Mouse (Mus musculus) ovary, adult 2 months (tissue): Measurements from ENCODE around the gene Taf1c. TPM values are rescaled to one million over a fixed set of nuclear protein-coding genes. Genes with fewer than 3 reads are reported as not detected.

Source experiments
- polyA plus RNA-seq: library from polyadenylated mRNA; depleted of rRNA; stranded (reverse); fragments of >200 nt; gene quantifications from 2 replicates; pipeline ENCODE4 v1.2.3, GENCODE M21; 2012; rRNA removed

Gene Taf1c
- 42.3 and 49.9 TPM in 2 replicates for polyA plus RNA-seq

GRCm38 (mm10) chr8:119604996-119605395 is at the start of gene Taf1c:
Gene Taf1c (minus strand): TSS chr8:119605222.

GRCm38 (mm10) chr8:119635378-119635777 is 30.4 kb upstream of the Taf1c start, which contains the start of gene Kcng4:
Gene Kcng4 (minus strand): TSS chr8:119635680.

GRCm38 (mm10) chr8:119612471-119612870 is 7.4 kb upstream of the Taf1c start, which contains the start of gene Adad2:
Gene Adad2 (plus strand): TSS chr8:119612747.

GRCm38 (mm10) chr8:119574437-119575365 is 30.3 kb downstream of the Taf1c start, which contains the start of the genes Hsdl1 and Dnaaf1:
Gene Hsdl1 (minus strand): TSS chr8:119575183.
Gene Dnaaf1 (plus strand): TSS chr8:119575235.

GRCm38 (mm10) chr8:119558603-119559401 is 46.2 kb downstream of the Taf1c start, which contains the start of gene Mbtps1:
Gene Mbtps1 (minus strand): TSS chr8:119558735.

Other genes starting within 250 kb of the Taf1c start
- 36.2 and 52.1 TPM in 2 replicates for gene Mlycd, start 210.3 kb downstream of the Taf1c start, polyA plus RNA-seq
- 30.0 and 42.2 TPM in 2 replicates for gene Osgin1, start 171.1 kb downstream of the Taf1c start, polyA plus RNA-seq
- 2.9 and 3.3 TPM in 2 replicates for gene Necab2, start 158.5 kb downstream of the Taf1c start, polyA plus RNA-seq
- 1.3 and 2.2 TPM in 2 replicates for gene Slc38a8, start 103.5 kb downstream of the Taf1c start, polyA plus RNA-seq
- 121 and 142 TPM in 2 replicates for gene Mbtps1, start 46.5 kb downstream of the Taf1c start, polyA plus RNA-seq
- 31.8 and 33.5 TPM in 2 replicates for gene Hsdl1, start 30.0 kb downstream of the Taf1c start, polyA plus RNA-seq
- 6.9 and 7.4 TPM in 2 replicates for gene Dnaaf1, start 30.0 kb downstream of the Taf1c start, polyA plus RNA-seq
- 1.7 and 2.3 TPM in 2 replicates for gene Adad2, start 7.5 kb upstream of the Taf1c start, polyA plus RNA-seq
- 2.3 and 4.2 TPM in 2 replicates for gene Kcng4, start 30.5 kb upstream of the Taf1c start, polyA plus RNA-seq
- gene Wfdc1, start 61.1 kb upstream of the Taf1c start, polyA plus RNA-seq: 129 and 167 TPM in 2 replicates
- gene Atp2c2, start 94.8 kb upstream of the Taf1c start, polyA plus RNA-seq: 3.8 and 5.0 TPM in 2 replicates
- 17.2 and 17.5 TPM in 2 replicates for gene Tldc1, start 173.2 kb upstream of the Taf1c start, polyA plus RNA-seq
- gene Cotl1, start 235.3 kb upstream of the Taf1c start, polyA plus RNA-seq: 218 and 231 TPM in 2 replicates